Mouse (Mus musculus) kidney, adult 2 months (tissue): ENCODE measurements around the gene Arhgdia.

ENCODE experiments used
- CTCF ChIP-seq: fragments of 200-500 bp; conservative IDR thresholded peaks from 2 replicates; pipeline ENCODE4 v1.5.1; 2011; ENCODE audit warnings: low read depth, mild to moderate bottlenecking, control low read depth, low read length, moderate library complexity, mixed read lengths; ENCODE audit not compliant: insufficient read depth, insufficient read length
- POLR2A ChIP-seq: fragments of 200-500 bp; IDR thresholded peaks from one replicate; pipeline ENCODE4 v1.6.1; 2011; ENCODE audit warnings: low read depth, low read length, control low read depth

DNA sequence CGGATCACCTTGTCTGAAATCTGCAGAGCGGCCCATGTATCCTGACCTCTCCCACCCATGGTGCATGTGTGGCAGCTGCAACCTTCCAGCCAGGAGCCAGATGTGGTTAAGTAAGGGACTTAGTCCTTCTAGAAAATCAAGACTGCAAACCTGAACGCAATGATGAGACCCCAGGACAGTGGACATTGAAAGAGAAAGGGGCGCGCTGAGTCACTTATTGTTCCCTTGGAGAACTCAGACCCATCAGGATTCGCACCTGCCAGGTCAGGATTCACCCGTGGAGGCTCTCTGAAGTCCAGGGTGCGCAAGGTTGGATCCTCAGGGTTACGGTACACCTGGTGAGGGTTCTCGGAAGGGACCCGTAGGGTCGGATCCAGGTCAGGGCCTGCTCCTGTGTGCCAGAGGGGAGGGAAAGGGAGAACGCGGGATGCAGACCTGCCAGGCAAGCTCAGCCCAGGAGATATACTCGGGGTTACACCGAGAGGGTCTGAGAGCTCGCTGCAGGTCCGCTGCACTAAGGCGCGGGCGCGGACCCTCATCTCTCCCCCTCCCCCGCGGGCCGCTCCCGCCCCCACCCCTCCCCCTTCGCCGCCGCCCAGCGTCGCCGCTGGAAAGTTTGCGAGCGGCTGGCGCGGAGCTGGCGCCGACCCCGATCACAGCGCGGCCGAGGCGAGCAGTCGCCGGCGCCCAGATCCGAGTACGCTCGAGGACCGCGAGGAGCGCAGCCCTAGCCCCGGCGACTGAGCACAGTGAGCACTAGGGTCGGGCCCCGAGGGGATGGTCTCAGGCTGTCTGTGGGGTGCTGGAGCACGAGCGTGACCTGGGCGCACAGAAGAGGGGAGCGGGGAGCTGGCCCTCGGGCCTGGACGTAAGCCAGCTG lies 51.1 kb downstream of the Arhgdia start, which contains the start of gene Gcgr:
- TF ChIP-seq CTCF (no peak), POLR2A (no peak)
